Mouse (Mus musculus) left cerebral cortex, postnatal 36 days (tissue): Measurements from ENCODE around the gene Pakap. TPM values are rescaled to one million over a fixed set of nuclear protein-coding genes. Genes with fewer than 3 reads are reported as not detected.

Source experiments
- DNase-seq, 2 experiments: peaks; one replicate each; pipeline ENCODE4 v3.0.0; 2021 to 2022; ENCODE audit warnings: low spot score in 2 of 2, mixed read lengths in 1 of 2
- intact Hi-C: fragments of 180-260 bp; cut with DNase I; formaldehyde crosslinking; loops from one replicate; pipeline ENCODE4 v1.15.1; 2025
- total RNA-seq, 2 experiments: library from RNA; stranded (reverse); gene quantifications; 2 replicates each; pipeline ENCODE4 v1.2.3; 2021

The Pakap gene
- total RNA-seq, 2 experiments from 2014 or later = 15.8 to 21.2 TPM

- no peak for DNase-seq
- intact Hi-C loops = no loop called here
Observed at GRCm38 (mm10) chr4:57694356-57695136, 126.6 kb downstream of the Pakap start.

- intact Hi-C loops = no loop called here
- no peak for DNase-seq
Observed at GRCm38 (mm10) chr4:57696955-57697354, 129.0 kb downstream of the Pakap start.

- intact Hi-C loops = no loop called here
- no peak for DNase-seq
Observed at GRCm38 (mm10) chr4:57697918-57698611, 130.1 kb downstream of the Pakap start.

- intact Hi-C loops = no loop called here
- no peak for DNase-seq
Observed at GRCm38 (mm10) chr4:57701576-57701975, 133.6 kb downstream of the Pakap start.

GRCm38 (mm10) chr4:57703574-57704470 is 135.8 kb downstream of the Pakap start:
- DNase-seq = no peak
- intact Hi-C loops = no loop called here

GRCm38 (mm10) chr4:57704575-57704974 is 136.6 kb downstream of the Pakap start:
- DNase-seq = no peak
- intact Hi-C loops = no loop called here

GRCm38 (mm10) chr4:57715849-57716248 is 147.9 kb downstream of the Pakap start:
- intact Hi-C loops = loop anchor here (5.0 kb wide), 1 partner anchor 44 kb away; no protein-coding TSS in a partner anchor
- no peak for DNase-seq

GRCm38 (mm10) chr4:57716735-57717134 is 148.8 kb downstream of the Pakap start:
- intact Hi-C loops = loop anchor here (5.0 kb wide), 1 partner anchor 44 kb away; no protein-coding TSS in a partner anchor
- no peak for DNase-seq

GRCm38 (mm10) chr4:57717354-57717753 is 149.4 kb downstream of the Pakap start, which contains the start of gene Akap2:
Gene Akap2 (plus strand): TSS chr4:57717657.
- intact Hi-C loops = loop anchor here (5.0 kb wide), 1 partner anchor 45 kb away; no protein-coding TSS in a partner anchor
- no peak for DNase-seq

- intact Hi-C loops = loop anchor here (5.0 kb wide), 1 partner anchor 47 kb away; no protein-coding TSS in a partner anchor
- DNase-seq = no peak
Observed at GRCm38 (mm10) chr4:57719370-57719769, 151.4 kb downstream of the Pakap start.

GRCm38 (mm10) chr4:57720869-57721361 is 152.9 kb downstream of the Pakap start:
- intact Hi-C loops = no loop called here
- no peak for DNase-seq

GRCm38 (mm10) chr4:57722296-57722695 is 154.3 kb downstream of the Pakap start:
- intact Hi-C loops = no loop called here
- DNase-seq = no peak

- intact Hi-C loops = no loop called here
- DNase-seq = no peak
Observed at GRCm38 (mm10) chr4:57723659-57724058, 155.7 kb downstream of the Pakap start.

- DNase-seq = no peak
- intact Hi-C loops = no loop called here
Observed at GRCm38 (mm10) chr4:57725569-57725968, 157.6 kb downstream of the Pakap start.

- DNase-seq = no peak
- intact Hi-C loops = no loop called here
Observed at GRCm38 (mm10) chr4:57728611-57729183, 160.7 kb downstream of the Pakap start.

- DNase-seq = no peak
- intact Hi-C loops = no loop called here
Observed at GRCm38 (mm10) chr4:57730047-57730446, 162.1 kb downstream of the Pakap start.

GRCm38 (mm10) chr4:57730801-57731598 is 163.0 kb downstream of the Pakap start:
- intact Hi-C loops = no loop called here
- no peak for DNase-seq

GRCm38 (mm10) chr4:57732351-57732750 is 164.4 kb downstream of the Pakap start:
- intact Hi-C loops = no loop called here
- DNase-seq = no peak
